Mouse (Mus musculus): ENCODE results near the gene Kmo.

Kmo gene

DNA sequence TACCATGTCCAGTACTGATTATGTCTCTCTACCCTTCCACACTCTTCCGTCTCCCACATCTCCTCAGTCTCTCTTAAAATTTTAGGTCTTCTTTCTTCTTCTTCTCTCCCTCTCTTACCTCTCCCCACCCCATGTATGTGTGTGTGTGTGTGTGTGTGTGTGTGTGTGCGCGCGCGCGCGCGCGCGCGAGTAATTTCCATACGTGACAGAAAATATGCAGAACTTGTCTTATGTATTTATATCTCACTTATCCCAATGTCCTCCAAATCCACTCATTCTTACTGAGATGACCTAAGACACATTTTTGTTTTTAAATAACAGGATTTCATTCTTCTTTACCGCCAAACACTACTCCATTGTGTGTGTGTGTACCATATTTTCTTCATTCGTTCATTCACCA lies 12.3 kb downstream of the Kmo start:
- DNase-seq, result no peak

DNA sequence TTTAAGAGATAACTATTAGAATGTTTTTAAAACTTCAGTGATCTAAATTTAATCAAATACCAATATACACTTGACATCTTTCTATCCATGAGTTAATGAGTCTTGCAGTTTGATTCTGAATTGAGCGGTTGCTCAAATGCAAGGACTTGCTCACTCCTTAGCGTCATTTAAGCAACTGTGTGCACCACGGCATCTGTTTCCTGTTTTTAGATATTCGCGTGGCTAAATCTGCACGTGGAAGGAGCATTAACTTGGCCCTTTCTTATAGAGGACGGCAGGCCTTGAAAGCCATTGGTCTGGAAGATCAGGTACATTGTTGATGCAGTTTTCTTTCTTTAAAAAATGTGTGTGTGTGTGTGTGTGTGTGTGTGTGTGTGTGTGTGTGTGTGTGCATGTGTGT lies 17.5 kb downstream of the Kmo start:
- no peak for DNase-seq

DNA sequence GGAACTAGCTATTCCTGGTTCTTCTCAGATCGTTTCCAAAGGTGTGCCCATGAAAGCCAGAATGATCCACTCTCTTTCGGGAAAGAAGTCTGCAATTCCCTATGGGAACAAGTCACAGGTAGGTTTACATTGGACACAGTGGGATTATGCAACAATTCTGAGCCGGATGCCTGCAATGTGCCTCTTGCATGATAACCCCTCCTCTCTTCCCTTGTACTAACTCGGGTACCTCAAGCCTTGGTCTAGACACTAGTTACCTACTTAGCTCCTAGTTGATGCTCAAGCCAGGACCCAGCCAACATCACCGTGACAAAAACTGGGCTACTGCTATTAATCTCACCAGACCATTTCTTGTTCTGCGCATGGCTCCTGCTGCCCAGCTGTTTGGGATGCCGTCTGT lies 18.9 kb downstream of the Kmo start:
- no peak for DNase-seq

DNA sequence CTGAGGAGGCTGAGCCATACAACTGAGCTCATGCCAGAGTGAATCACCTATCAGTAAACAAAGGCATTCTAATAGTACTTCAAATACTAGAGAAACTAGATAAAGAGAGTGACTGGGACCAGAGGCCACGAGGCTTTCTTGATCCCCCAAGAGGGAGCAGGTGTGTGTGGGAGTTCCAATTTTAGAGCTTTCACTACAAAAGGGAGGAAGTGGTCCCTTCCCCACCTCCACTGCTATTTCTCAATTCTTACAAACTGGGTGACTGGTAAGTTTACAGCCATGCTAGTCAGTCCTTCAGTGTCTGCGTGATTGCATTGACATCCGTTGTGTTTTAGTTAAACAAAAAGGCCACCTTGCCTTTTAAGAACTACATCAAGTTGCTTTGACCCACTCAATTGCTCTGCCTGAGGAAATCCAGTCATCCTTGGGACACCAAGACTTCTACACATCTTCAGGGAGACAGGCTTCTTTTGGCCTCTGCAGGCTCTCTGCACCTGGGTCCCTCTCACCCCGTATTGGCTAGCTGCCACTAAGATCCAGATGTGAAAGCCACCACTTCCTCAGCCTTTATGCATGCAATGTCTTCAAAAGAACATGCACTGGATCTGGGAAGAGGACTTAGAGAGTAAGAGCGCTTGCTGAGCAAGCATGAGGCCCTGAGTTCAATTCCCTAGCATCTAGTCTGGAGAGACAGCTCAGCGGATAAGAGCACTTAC lies 20.4 kb downstream of the Kmo start:
- DNase-seq, result no peak

DNA sequence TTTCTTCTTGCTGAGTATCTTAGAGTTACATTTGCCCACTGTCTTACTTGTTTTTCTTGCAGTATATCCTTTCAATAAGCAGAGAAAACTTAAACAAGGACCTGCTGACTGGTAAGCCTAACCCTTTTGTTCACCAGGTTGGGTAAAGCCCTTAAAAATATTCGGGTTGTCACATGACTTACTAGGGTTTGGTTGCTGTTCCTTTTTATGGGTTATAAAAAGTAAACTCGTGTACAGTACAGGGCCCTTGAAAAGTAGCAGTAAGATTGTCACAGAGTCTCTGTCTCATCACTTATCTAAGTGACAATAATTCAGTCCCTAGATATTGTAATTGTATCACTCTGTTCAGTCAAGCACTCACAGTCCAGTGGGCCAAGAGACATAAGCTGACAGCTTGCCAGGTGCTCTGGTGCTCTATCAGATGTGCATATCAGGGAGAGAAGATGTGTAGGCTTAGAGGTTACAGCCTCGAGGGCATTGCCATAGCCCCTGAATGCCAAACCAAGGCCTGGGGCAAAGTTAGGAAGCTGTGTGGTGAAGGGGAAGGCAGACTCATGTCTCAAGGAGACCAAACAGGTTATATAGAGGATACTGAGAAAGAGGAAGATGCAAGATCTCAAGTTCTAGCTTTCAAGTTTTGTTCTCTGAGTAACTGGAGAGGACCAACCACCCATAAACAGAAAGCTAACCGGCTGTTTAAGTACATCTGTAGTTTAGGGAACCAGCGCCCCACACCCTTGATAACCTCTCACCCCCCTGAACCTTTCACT lies 23.5 kb downstream of the Kmo start:
- no peak for DNase-seq

DNA sequence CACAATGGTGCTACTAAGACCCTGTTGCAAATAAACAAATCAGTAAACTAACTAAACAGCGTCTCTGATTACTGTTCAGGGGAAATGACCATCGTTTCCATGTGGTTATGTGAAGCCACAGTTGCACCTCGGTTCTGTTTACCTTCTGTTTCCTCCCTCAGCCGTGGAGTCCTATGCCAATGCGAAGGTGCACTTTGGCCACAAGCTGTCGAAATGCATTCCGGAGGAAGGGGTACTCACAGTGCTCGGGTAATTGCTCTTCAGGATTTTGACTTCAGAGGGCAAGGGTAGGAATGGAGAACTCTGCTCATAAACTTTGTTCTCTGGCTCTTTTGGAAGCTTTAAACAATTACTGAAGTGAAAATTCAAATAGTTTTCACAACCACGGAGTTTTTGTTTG lies 26.8 kb downstream of the Kmo start:
- DNase-seq, result no peak

DNA sequence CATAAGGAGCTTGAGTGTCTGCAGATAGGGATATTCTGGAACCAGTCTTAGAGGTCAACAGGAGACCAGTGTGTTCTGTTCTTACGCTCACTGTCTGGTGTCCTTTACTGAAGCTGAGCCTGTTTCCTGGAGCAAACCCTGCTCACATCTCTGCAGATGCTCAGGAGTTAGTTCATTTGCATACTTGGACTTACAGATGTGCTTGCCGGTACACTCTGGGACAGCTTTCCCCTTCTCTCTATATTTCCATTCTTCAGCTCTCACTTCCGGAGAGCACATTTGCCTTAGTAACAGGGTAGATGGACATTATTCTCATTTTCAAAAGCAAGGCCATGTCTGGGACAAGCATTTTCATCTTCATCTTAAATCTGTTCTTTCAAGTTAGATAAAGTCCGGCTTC lies 28.4 kb downstream of the Kmo start:
- no peak for DNase-seq

DNA sequence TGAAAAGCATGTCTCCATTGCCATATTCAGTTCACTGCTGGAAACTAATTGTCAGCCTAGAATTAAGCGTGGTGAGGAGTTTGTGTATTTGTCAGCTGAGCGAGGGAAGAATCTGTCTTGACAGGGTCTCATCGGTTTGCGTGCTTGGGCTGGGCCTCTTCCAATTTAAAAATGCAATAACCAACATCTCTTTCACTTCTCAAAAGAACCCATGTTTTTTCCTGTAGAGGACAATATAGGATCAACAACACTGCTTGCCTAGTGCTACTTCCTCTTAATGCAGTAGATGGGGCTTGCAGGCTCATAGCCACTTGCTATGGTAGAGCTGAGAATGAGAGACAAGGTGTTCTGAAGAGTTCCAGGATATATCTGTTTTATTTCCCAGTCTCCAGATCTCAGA lies 39.7 kb downstream of the Kmo start:
- no peak for DNase-seq

DNA sequence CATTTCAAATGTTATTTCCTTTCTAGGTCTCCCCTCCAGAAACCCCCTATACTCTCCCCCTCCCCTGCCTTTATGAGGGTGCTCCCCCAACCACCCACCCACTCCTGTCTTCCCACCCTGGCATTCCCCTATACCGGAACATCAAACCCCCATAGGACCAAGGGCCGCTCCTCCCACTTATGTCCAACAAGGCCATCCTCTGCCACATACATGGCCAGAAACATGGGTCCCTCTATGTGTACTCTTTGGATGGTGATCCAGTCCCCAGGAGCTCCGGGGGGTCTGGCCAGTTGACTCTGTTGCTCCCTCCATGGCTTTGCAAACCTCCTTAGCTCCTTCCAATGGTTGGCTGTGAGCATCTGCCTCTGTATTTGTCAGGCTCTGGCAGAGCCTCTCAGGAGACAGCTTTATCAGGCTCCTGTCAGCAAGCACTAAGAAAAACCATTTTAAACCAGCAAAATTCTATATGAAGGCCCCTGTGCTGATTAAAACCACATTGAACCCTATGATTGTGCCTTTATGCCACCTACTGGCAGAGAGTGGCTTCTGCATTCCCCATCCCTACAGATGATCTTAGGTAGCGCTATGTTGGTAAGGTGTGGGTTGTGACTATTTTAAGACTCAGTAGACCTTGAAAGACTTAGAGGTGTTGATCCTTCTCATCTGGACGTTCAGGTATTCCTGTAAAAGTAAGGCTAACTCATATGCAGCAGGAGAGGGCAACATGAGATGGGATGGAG lies 48.7 kb downstream of the Kmo start:
- DNase-seq, result peak; percentile 18 to 22

DNA sequence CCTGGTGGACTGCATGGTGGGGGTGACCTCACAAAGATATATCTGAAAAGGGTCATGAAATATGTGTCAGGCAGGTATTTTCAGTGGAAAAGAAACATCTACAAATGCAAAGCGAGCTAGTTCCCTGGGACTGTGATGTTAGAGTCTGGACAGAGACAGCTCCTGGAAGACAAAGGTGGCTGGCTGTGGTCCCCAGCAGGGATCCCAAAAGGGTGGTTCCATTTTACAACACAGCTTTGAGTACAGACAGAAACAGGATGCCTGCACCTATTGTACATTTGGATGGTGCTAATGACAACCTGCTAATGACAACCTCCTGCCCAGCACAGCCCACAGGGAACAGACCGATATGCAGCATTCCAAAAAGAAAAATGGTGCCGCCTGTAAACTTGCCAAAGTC lies 49.3 kb downstream of the Kmo start:
- DNase-seq, result no peak

DNA sequence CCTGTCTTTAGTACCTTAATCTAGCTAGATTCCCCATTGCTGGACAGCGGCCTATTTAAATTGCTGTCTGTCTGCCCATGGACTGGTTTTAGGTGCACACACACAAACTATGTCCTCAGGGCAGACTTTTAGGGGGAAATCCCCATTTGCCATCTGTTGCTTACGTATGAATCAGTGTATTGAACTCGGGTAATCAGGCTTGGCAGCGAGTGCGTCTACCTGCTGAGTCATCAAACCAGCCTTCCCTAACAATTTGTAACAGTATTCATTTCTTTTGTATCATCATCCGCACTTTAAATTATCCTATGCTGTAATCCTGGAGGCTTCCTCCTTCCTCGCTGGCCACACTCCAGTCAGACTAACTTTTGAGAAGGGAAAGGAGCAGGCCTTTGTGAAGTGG lies 49.9 kb downstream of the Kmo start:
- no peak for DNase-seq

DNA sequence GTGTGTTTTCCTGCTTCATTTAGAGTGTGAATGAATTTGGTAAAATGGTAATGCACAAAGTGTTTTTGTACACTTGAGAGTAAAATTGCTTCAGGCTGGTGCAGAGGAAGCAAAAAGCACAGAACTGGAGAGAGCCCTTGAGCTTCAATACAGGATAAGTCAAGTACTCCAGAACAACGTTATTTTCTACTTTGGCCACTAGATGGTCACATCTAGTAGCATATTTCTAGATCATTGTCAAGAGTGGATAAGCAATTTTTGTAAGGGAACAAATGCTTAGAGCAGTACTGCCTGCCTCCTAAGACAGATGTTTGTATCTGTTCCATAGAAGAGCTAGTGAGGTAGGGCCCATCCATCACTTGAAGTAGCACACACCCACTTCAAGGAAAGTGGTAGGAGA lies 51.4 kb downstream of the Kmo start:
- no peak for DNase-seq

DNA sequence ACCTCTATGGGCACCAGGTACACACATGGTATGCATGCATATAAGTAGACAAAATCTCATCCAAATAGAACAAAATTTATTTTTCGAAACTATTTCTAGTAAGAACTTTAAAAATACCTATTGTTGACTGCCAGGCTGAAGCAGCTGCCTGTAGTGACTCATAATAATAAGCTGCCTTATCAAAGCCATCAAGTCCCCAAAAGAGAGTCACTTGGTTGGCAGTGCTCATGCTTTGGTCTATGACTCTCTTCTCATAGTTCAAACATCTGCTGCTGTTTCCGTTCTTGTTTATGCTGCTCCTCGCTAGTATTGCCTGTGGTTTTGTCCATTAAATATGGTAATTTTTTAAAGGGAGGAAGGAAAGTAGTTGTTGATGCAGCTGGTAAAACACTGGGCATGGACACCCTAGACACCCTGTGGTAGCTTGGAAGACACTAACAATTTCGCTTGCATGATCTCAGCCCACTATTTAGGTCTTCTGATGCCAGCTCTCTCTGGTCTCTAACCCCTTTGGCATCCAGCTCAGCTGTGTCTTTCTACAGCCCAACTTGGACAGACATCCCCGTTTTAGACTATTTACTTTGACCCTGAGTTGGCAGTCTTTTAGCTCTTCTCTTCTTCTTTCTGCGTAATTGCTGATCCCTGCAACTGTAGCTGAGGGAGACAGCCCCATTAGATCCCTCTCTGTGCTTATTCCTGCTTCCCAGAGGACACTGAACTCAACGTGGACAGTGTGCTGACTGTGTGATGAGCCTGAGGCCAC lies 53.6 kb downstream of the Kmo start:
- no peak for DNase-seq

DNA sequence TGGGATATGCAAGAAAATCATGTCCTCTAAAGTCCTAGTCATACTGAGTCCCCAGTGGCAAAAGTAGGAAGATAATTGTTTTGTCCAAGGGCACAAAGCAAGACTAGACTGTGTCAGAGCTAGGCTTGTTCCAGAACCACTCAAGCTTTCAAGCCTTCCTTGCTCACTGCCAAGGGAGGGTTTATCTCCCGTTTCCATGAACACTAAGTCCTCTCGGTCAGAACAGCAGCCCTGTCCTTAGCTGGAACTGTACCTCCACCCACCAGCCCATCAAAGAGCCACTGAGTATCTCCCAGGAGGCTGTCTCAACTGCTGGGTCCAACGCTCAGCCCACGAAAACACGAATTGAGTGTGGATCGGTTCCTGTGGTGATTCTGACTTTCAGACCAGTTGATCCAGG lies 54.9 kb downstream of the Kmo start:
- DNase-seq, result no peak

DNA sequence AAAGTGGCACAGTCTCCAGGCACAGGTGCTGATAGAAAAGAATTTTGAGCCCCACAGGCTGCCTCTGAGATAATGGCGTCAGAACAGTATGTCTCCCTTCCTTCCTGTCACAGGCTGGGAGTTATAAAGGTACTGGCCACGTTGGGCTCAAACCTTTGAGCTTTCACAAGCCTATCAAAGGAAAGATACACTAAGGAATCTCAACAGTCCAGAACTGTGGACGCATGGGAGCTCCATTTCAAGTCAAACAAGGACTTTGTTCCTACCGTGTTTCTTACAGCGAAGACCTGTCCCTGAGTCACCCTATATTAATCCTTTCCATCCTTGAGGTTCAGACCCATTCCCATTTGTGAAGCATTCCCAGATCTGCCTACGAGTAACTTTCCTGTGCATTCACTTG lies 57.3 kb downstream of the Kmo start:
- DNase-seq, result no peak

DNA sequence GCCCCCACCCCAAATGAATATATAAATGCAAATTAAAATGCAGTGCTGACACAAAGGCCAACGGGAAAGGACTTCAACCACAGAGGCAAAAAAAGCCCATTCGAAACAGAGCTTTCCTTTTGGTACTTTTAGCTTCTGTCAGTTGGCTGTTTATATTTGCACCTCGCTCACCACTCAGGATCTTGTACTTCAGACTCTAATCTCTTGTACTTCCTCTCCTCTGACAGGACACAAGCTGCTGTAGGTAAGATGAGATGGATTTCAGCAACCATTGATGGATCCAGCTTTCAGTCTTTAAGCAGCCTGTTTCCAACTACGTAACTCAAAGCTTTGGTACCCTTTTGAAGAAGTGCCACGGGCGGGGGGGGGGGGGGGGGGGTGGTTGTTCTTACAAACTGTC lies 60.8 kb downstream of the Kmo start:
- no peak for DNase-seq

DNA sequence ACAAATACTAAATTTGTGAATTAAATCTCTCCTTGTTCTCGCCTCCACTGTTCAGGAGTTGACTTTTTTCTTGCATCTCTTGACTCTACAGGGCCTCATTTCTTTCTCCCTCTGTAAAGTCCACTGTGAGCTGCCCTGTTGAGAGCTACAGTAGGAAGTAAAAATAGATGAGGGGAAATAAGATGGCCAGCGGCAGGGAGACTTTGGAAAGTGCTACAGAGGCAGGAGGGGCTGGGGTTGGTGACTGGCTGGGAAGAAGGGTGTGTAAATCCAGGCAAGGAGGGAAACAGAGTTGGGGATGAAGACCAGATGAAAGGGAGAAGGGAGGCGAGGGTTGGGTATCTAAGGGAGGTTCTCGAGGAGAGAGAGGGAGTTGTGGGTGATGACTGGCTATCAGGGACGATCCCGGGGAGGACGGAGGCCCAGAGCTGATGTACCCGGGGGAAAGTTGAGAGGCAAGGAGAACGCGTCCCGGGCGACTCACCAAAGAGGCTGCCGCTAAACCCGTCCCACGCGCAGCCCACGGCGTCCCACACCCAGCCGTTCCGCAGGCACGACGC lies 71.6 kb downstream of the Kmo start:
- peak; percentile 6 to 16 for DNase-seq

DNA sequence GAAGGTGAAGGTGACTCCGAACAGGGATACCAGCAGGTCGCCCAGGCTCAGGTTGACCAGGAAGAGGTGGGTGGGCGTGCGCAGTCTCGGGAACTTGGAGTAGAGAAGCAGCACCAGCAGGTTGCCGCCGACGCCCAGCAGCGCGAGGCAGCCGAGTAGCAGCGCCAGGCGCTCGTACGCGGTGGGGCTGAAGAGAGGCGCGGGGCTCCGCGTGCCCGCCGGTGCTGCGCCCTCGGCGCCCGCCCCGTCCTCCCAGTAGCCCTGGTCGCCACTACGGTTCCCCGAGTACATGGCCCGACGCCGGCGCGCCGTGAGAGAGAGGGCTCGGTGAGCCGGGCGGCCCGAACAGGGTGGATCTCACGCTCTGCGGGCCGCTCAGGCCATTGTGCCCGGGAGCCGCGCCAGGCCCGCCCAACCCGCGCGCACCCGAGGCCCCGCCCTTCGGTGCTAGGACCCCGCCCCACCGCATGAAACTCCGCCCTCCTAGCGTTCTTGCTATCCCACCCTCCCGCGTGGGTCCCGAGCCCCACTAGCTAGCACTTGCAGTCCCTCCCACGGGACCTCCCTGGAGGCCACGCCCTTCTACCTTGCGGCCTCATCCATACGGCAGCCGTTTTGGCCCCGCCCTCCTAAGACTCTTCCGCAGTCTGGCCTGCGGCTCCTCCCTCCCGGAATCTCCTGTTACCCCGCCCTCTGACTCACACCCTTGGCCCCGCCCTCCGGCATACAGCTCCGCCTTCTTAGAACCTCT lies 72.2 kb downstream of the Kmo start, which contains the start of the genes Opn3 and Chml:
Gene Opn3, minus strand, starts transcription at position 531 of the 751 bp plus-strand sequence.
Gene Chml, minus strand, starts transcription at position 656 of the 751 bp plus-strand sequence.
- DNase-seq, result peak; percentile 98 to 99

DNA sequence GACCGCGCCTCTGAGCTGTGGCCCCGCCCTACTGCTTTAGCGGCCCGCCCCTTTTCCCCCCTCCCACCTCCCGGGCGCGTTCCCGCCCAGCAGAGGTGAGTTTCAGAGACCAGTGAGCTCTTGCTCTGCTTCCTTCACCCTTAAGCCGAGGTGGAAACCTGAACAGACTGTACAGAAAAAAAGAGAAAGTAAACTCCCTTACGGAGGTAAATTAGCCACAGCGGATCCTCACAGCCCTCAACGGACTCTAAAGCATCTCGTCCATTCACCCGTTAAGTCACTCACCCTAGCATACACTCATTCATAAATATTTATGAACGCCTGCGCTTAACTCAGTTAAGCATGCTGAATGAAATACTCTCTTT lies 72.8 kb downstream of the Kmo start:
- DNase-seq, result no peak

DNA sequence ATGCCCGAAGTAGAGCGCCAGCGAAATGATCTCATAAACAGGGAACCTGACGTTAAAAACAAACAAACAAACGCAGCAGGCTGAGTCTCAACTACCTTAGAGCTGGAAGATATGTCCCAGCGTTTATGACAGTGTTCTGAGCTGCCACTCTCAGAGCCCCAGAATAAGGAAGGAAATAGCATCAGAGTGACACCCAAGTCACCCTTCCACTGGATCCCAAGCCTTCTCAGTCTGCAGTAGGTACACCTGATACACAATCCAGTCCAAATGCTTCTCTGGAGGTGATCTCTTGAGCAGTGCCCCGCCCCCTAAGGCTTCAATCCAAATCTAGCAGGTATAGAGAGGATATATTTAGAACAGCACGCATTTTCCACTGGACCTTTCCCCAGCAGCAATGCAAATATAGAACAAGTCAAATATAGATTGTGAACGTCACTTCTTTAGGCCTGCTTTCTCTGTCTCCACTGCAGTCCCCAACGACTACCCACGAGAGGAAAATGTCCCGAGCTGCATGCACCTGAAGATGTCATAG lies 73.3 kb downstream of the Kmo start:
- DNase-seq, result peak; percentile 24 to 33

DNA sequence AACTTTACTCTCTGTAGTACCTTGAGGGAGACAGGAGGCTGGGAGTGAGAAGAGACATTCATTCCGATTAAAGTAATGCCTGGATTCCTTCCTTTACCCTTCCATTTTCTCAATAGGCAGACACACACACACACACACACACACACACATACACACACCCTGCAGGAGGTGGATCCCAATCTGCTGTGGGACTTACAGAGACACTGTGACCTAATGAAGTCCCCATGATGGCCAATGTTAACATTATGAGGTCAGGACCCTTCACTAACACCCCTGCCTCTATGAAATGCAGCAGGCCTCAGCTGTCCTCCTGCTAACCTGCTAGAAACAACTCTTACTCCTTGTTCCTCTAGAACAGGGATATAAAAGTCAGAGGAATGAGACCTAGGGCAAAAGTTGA lies 78.1 kb downstream of the Kmo start, which contains the start of gene Wdr64:
Gene Wdr64, plus strand, starts transcription at position 301 of the 400 bp plus-strand sequence.
- no peak for DNase-seq

DNA sequence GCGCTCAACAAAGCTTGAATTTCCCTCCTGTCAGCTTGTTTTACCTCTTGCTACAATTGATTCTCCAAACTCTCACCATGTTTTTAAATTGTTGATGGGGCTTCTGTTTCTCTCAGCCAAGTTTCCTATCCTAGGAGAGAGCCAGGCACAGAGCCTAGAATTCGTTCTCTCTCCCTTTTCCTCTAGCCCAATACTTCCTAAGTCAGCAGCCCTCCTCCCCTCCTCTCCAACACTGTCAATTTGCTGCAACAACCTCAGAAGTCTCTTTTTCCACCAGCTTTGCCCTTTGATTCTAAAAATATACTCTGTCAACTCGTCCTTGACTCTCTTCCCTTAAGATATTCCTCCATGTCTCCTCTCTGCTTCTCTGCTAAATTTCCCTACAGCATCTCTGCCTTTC lies 79.2 kb downstream of the Kmo start:
- DNase-seq, result no peak

All from cerebellum, postnatal 14 days (tissue).